Mouse (Mus musculus) testis, adult 2 months (tissue): ENCODE measurements around the gene Pde4d. TPM values are rescaled to one million over a fixed set of nuclear protein-coding genes. Genes with fewer than 3 reads are reported as not detected.

Source experiments
- H3K27ac ChIP-seq: fragments of 200-500 bp; 2 replicates; pipeline ENCODE4 v1.5.1; 2012; ENCODE audit warnings: low read depth, low read length; ENCODE audit not compliant: control insufficient read depth, insufficient read depth
- H3K27me3 ChIP-seq: fragments of 200-500 bp; 2 replicates; pipeline ENCODE4 v1.6.1; 2012; ENCODE audit warnings: mild to moderate bottlenecking, low read length, moderate library complexity; ENCODE audit not compliant: control insufficient read depth, insufficient read depth
- H3K36me3 ChIP-seq: fragments of 200-500 bp; 2 replicates; pipeline ENCODE4 v1.6.1; 2012; ENCODE audit warnings: mild to moderate bottlenecking, low read length; ENCODE audit not compliant: control insufficient read depth, insufficient read depth
- H3K4me1 ChIP-seq: fragments of 200-500 bp; 2 replicates; pipeline ENCODE4 v1.6.1; 2012; ENCODE audit warnings: low read length; ENCODE audit not compliant: control insufficient read depth, insufficient read depth
- H3K4me3 ChIP-seq: fragments of 200-500 bp; 2 replicates; pipeline ENCODE4 v1.5.1; 2012; ENCODE audit warnings: low read depth, mild to moderate bottlenecking, low read length, moderate library complexity, mixed read lengths; ENCODE audit not compliant: control insufficient read depth
- CTCF ChIP-seq: fragments of 200-500 bp; IDR thresholded peaks from 2 replicates; pipeline ENCODE4 v1.5.1; 2012; ENCODE audit warnings: low read depth, mild to moderate bottlenecking, inconsistent platforms, low read length, moderate library complexity; ENCODE audit not compliant: control insufficient read depth, insufficient read depth, insufficient replicate concordance
- POLR2A ChIP-seq: fragments of 200-500 bp; IDR thresholded peaks from 2 replicates; pipeline ENCODE4 v1.6.1; 2012; ENCODE audit warnings: low read depth, mild to moderate bottlenecking, inconsistent platforms, low read length, moderate library complexity; ENCODE audit not compliant: control insufficient read depth
- polyA plus RNA-seq: library from polyadenylated mRNA; depleted of rRNA; stranded (reverse); fragments of >200 nt; gene quantifications from 2 replicates; pipeline ENCODE4 v1.2.3, GENCODE M21; 2012

Gene Pde4d
- polyA plus RNA-seq, 1 experiment, result 2.1 TPM

GRCm38 (mm10) chr13:109388626-109389220 lies 939.0 kb downstream of the Pde4d start:
- TF ChIP-seq CTCF (no peak), POLR2A (no peak)
- H3K4me3 ChIP-seq, result no peak overlapping the region
- H3K27ac ChIP-seq, result no peak overlapping the region
- no peaks in the 10 kb centered on the region for H3K27me3 ChIP-seq
- no peaks in the 10 kb centered on the region for H3K4me1 ChIP-seq
- H3K36me3 ChIP-seq, result no peaks in the 10 kb centered on the region

- no peak overlapping the region for H3K27ac ChIP-seq
- no peaks in the 10 kb centered on the region for H3K36me3 ChIP-seq
- no peak for TF ChIP-seq CTCF
- no peak for TF ChIP-seq POLR2A
- H3K27me3 ChIP-seq, result no peaks in the 10 kb centered on the region
- H3K4me3 ChIP-seq, result no peak overlapping the region
- H3K4me1 ChIP-seq, result no peaks in the 10 kb centered on the region; the same call in 1 of the 2 replicates
Observed at GRCm38 (mm10) chr13:109402396-109402795, 952.6 kb downstream of the Pde4d start.

GRCm38 (mm10) chr13:109402936-109403335 lies 953.2 kb downstream of the Pde4d start:
- Histone ChIP-seq H3K4me1 (no peaks in the 10 kb centered on the region; the same call in 1 of the 2 replicates), H3K36me3 (no peaks in the 10 kb centered on the region), H3K4me3 (no peak overlapping the region), H3K27me3 (no peaks in the 10 kb centered on the region), H3K27ac (no peak overlapping the region)
- no peak for TF ChIP-seq CTCF
- TF ChIP-seq POLR2A, result no peak

GRCm38 (mm10) chr13:109406341-109406740 lies 956.6 kb downstream of the Pde4d start:
- no peaks in the 10 kb centered on the region for H3K27me3 ChIP-seq
- no peaks in the 10 kb centered on the region; the same call in 1 of the 2 replicates for H3K4me1 ChIP-seq
- H3K4me3 ChIP-seq, result peak overlapping the region; percentile 66
- no peak overlapping the region for H3K27ac ChIP-seq
- H3K36me3 ChIP-seq, result no peaks in the 10 kb centered on the region
- TF ChIP-seq CTCF, result no peak
- TF ChIP-seq POLR2A, result no peak

DNA sequence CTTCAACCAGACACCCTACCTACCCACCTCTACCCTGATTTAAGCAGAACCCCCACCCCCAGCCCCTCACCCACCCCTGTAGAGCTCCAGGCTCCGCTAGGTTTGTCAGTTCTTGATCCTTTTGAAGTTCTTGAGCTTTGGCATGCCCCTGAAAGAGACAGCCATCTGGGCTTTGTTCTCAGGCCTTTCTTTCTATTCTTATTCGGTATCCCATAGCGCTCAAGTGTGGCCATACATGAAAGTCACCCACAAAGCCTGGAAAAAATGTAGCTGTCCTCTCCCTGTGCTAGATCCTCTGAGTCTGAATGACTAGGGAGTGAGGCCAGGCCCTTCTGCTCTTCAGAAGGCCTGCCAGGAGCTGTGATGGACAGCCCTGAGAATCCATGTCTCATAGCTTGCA lies 957.6 kb downstream of the Pde4d start:
- Histone ChIP-seq H3K4me1 (no peaks in the 10 kb centered on the region; the same call in 1 of the 2 replicates), H3K4me3 (no peak overlapping the region), H3K27me3 (no peaks in the 10 kb centered on the region), H3K27ac (no peak overlapping the region), H3K36me3 (no peaks in the 10 kb centered on the region)
- TF ChIP-seq CTCF (no peak), POLR2A (no peak)

GRCm38 (mm10) chr13:109420426-109420825 lies 970.7 kb downstream of the Pde4d start:
- Histone ChIP-seq H3K27ac (no peak overlapping the region), H3K27me3 (no peaks in the 10 kb centered on the region), H3K36me3 (no peaks in the 10 kb centered on the region), H3K4me1 (no peaks in the 10 kb centered on the region; the same call in 1 of the 2 replicates), H3K4me3 (no peak overlapping the region)
- TF ChIP-seq POLR2A, result no peak

DNA sequence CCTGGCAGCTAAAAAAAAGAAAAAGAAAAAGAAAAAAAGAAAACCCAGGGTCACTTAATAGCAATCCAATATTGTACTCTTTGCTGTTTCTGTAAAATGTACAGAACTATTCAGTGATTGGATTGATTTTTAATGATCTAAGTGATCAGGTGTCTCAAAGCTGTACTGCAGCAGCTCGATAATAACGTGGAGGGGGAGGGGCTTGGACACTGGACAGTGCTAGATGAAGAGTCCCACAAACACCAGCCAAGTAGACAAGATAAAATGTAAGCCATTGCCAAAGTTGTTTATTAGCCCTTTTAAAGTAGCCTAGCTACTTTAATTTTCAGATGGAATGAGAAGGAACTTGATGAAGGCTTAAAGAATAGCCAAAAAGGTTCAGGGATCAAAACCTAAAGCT lies 975.2 kb downstream of the Pde4d start:
- no peak overlapping the region for H3K27ac ChIP-seq
- H3K27me3 ChIP-seq, result no peaks in the 10 kb centered on the region
- TF ChIP-seq POLR2A (no peak), CTCF (no peak)
- peaks cover 4% of the 10 kb centered on the region; the same call in 1 of the 2 replicates for H3K4me1 ChIP-seq
- no peak overlapping the region for H3K4me3 ChIP-seq
- no peaks in the 10 kb centered on the region for H3K36me3 ChIP-seq
